Mouse (Mus musculus) small intestine, adult 2 months (tissue): ENCODE measurements around the gene Adamts16.

Experiments used
- CTCF ChIP-seq: fragments of 200-500 bp; IDR thresholded peaks from 2 replicates; pipeline ENCODE4 v1.5.1; 2012; ENCODE audit warnings: low read depth, mild to moderate bottlenecking, control low read depth, inconsistent platforms, low read length, moderate library complexity, mixed read lengths; ENCODE audit not compliant: insufficient replicate concordance, insufficient read length; ENCODE audit errors: extremely low read depth
- POLR2A ChIP-seq: fragments of 200-500 bp; IDR thresholded peaks from 2 replicates; pipeline ENCODE4 v1.6.1; 2012; ENCODE audit warnings: low read depth, mild to moderate bottlenecking, control low read depth, inconsistent platforms, low read length, moderate library complexity

GRCm38 (mm10) chr13:70876648-70877549 lies 35.3 kb upstream of the Adamts16 start:
- TF ChIP-seq CTCF = no peak
- TF ChIP-seq POLR2A = no peak
